Mouse (Mus musculus) right cerebral cortex, adult 18-20 months (tissue): ENCODE data around the gene Cyth2.

Source experiments
- DNase-seq: peaks from one replicate; pipeline ENCODE4 v3.0.0; 2022; ENCODE audit warnings: mixed read lengths

The Cyth2 gene

GRCm38 (mm10) chr7:45812921-45813320 is 1.5 kb downstream of the Cyth2 start:
- DNase-seq, result no peak

GRCm38 (mm10) chr7:45809276-45810075 is 4.9 kb downstream of the Cyth2 start:
- no peak for DNase-seq

GRCm38 (mm10) chr7:45808471-45808870 is 5.9 kb downstream of the Cyth2 start:
- DNase-seq, result no peak

DNA sequence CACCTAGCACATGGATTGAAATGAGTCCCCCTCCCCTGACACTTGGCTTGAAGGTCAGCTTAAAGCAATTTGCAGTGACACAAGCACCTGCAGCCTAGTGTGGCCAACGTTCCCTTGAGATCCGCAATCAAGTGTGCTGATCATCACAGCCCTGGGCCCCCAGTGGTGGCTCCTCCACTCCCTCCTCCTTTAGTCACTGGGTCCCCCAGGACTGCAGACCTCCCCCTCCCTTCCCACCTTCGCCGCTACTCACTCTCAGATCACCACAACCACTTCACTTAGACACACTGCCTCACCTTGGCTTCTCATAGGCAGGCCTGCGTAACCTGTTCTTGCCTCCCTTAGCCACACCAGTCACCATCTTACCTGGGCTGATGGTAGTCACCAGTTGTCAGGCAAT is 8.4 kb downstream of the Cyth2 start:
- DNase-seq, result no peak

GRCm38 (mm10) chr7:45802551-45802950 is 11.8 kb downstream of the Cyth2 start:
- no peak for DNase-seq

- peak; percentile 92 for DNase-seq
These were observed 13.0 kb downstream of the Cyth2 start for GRCm38 (mm10) chr7:45801348-45801747.

DNA sequence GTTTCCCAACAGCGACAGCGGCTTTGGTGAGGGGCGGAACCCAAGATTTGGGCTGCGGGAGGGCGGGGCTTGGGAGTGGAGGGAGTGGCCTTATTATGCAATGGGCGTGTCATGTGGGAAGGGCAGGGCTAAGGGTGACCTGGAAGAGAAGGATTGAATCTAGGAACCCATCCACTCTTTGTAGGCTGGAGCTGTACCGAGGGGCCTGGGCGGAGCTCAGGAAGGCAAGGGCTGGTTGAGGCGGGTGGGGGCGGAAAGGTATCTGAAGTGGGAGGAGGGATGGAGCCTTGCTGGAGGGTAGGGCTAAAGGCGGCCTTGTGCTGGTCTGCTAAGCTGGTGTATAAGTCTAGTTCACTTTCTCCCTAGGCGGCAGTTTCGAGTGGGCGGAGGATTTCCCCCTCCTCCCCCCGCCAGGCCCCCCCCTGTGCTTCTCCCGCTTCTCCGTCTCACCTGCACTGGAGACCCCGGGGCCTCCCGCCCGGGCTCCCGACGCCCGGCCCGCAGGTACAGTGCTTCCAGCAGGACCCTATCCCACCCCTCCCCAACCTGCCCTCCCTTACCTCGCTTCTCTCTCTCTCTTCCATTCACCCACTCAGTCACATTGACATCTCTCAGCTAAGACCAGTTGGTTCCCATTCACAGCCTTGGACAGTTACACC is 13.7 kb downstream of the Cyth2 start:
- no peak for DNase-seq

DNA sequence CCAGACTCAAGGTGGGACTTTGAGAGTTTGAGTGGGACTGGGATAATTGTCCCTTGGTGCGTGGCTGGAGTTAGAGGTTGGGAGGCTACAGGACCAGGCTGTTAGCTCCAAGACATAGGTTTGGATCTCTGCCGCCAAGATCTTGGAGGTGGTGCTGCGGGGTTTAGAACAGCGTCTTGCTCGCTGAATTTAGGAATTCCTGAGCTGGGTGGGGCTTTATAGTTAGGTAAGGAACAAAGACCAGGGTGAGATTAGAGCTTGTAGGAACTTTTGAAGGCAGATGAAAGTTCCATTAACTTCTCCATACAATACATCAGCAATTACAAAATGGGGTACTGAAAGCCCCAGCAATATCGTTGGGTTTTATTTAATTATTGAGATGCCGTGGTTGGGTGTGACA is 14.4 kb downstream of the Cyth2 start:
- no peak for DNase-seq

GRCm38 (mm10) chr7:45798931-45799330 is 15.4 kb downstream of the Cyth2 start:
- DNase-seq, result no peak

- DNase-seq, result no peak
These were observed 15.9 kb downstream of the Cyth2 start for GRCm38 (mm10) chr7:45798511-45798836.

DNA sequence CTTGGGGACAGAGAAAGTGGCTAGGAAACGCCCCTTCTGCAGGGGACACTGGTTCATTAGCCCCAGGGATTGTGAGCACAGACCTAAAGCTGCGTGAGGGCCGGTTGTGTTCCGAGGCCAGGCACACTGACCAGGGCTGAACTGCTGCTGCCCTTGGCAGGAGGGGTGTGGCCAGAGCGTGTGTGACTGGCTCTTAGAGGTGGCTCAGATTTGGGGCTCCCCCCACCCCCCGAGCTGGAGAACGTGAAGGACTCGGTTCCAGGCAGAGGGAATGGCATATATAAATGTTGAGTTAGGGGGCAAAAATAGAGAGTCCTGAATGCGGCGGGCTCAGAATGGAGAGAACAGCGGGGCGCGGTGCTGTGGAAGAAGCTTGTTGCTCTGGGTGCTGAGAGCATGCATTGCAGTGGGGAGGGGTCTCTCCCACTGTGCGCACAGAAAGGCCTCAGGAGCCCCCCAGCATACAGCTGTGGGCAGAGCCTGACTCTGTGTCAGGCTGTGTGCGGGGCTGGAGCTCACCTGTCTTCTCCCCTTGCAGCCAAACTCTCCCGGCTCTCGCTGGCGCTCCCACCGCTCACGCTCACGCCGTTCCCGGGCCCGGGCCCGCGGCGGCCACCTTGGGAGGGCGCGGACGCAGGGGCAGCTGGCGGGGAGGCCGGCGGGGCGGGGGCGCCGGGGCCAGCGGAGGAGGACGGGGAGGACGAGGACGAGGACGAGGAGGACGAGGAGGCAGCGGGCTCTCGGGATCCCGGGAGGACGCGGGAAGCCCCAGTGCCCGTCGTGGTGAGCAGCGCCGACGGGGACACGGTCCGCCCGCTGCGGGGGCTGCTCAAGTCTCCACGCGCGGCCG is 16.5 kb downstream of the Cyth2 start:
- DNase-seq, result no peak

DNA sequence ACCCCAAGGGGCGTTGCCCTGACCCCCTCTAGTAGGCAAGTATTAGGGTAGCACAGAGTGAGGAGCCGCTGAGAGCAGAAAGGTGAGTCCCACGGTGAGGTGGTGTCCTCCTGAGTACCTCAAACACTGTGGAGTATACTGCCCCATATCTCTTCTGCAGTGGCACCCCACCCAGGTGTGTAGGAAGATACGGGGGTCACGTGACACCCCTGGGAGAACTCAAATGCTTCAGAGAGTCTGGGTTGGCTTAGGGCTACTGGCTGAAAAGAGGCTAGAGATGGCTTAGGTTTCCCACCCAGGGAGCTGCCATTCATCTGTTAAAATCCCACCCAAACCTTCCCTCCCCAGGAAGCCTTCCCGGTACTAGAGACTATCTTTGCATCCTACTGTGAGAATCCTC is 17.4 kb downstream of the Cyth2 start:
- no peak for DNase-seq

GRCm38 (mm10) chr7:45794971-45795370 is 19.4 kb downstream of the Cyth2 start:
- DNase-seq, result no peak

DNA sequence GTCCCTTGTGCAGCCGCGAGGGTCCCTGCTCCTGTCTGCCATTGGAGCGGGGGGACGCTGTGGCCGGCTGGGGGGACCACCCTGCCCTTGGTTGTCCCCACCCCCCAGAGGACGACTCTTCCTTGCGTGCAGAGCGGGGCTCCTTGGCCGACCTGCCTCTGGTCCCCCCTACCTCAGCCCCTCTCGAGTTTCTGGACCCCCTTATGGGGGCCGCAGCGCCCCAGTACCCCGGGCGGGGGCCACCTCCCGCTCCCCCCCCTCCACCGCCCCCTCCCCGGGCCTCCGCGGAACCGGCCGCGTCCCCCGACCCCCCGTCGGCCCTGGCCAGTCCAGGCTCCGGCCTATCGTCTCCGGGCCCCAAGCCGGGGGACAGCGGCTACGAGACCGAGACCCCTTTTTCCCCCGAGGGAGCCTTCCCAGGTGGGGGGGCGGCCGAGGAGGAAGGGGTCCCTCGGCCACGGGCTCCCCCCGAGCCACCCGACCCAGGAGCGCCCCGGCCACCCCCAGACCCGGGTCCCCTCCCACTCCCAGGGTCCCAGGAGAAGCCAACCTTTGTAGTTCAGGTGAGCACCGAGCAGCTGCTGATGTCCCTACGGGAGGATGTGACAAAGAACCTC is 20.3 kb downstream of the Cyth2 start:
- DNase-seq, result no peak

DNA sequence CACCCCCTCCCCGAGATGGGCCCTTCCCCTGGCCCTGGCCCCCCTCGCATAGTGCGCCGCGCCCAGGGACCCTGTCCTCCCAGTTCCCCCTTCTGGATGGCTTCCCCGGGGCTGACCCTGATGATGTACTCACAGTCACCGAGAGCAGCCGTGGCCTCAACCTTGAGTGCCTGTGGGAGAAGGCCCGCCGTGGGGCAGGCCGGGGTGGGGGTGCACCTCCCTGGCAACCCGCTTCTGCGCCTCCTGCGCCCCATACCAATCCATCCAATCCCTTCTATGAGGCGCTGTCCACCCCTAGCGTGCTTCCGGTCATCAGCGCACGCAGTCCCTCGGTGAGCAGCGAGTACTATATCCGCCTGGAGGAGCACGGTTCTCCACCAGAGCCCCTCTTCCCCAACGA is 21.1 kb downstream of the Cyth2 start:
- DNase-seq, result no peak

- peak; percentile 63 for DNase-seq
These were observed 22.5 kb downstream of the Cyth2 start for GRCm38 (mm10) chr7:45791756-45792490.

- no peak for DNase-seq
These were observed 23.7 kb downstream of the Cyth2 start for GRCm38 (mm10) chr7:45790721-45791120.

DNA sequence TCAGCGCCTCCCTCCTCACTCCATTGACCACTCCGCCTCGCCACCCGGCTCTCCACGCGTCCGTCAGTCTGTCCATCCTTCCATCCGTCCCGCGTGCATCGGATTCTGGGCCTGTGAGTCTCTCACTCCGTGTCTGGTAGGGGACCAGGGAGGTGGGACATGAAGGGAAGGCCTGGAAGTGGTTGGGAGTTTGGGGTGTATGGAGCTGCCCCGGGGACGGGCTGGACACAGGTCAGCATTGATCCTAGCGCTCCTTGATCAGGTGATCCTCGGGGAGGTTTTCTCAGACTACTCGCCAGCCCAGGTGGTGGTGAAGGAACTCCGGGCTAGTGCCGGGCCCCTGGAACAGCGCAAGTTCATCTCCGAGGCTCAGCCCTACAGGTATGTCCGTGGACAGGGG is 26.7 kb downstream of the Cyth2 start:
- no peak for DNase-seq

- DNase-seq, result peak; percentile 79
These were observed 27.5 kb downstream of the Cyth2 start for GRCm38 (mm10) chr7:45786661-45787413.

DNA sequence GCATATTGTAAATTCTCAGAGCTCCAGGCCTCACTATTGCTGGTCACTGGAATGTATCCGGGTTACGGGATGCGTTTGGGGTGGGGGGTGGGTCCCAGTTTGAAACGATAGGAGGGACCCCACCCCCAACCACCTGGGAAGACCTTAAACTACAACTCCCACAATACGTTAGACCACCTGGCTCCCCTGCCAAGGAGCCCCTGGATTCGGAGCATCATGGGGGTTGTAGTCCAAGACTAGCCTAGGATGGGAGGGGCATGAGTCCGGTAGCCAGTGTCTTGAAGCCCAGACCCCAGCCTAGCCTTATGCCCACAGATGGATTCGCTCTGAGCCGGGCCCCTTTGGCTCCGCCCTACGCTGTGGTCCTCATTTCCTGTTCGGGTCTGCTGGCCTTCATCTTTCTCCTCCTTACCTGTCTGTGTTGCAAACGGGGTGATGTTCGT is 28.2 kb downstream of the Cyth2 start:
- no peak for DNase-seq

- DNase-seq, result no peak
These were observed 28.8 kb downstream of the Cyth2 start for GRCm38 (mm10) chr7:45785388-45786135.
